Mouse (Mus musculus): ENCODE results near the gene Rhobtb1.

Rhobtb1 gene

DNA sequence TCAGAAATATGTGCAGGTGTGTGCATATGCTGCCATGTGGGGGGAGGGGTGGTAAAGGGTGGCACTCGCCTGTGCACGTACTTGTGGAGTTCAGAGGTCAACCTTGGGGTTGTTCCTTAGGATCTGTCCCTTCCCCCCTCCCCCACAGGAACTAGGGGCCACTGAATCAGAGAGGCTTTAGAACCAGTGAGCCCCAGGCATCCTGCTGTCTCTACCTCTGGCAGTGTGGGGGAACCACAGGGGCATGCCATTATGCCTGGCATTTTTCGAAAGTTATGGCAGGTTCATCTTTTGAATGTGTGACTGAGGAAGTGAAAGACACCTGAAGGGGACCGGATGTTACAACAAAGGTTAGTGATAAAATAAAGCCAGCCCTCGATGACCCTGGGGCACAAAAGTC, 59.4 kb downstream of the Rhobtb1 start:
- DNase-seq (ENCODE audit: low spot score), result no peak

DNA sequence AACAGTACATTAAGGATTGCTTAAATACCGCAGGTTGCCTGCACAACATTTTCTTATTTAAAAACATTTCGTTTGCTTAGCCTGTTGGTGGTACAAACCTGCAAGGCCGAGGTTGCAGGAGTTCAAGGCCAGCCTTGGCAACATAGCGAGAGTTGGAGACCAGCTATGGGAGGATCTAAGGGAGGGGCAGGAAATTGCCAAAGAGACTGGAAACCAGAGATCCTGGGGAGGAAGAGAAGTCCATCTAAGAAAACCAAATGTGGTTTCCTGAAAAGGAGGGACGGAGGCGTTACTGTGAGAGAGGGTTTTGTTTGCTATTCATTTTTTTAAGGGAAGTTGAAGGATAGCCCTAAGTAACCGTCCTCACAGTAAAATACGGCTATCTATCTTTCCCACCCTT, 60.3 kb downstream of the Rhobtb1 start:
- no peak for DNase-seq (ENCODE audit: low spot score)

DNA sequence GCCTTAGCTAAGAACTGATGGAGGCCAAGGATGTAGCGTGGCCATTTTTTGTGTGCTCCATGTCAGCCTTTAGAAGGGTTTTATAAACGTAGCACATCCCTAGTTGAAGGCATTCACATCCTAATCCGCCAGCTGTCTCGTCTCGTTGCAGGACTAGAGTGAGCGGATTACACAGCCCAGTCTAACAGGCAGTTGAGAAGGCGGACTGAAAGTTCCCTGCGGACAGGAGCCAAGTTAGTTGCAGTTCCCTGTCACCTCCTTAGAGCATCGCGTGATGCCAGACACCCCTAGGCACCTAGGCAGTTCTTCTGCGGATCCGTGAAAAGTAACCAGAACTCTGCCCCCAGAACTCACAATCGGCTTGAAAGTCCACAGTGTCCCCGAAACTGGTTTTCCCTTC, 60.7 kb downstream of the Rhobtb1 start:
- DNase-seq (ENCODE audit: low spot score), result peak; percentile 25

DNA sequence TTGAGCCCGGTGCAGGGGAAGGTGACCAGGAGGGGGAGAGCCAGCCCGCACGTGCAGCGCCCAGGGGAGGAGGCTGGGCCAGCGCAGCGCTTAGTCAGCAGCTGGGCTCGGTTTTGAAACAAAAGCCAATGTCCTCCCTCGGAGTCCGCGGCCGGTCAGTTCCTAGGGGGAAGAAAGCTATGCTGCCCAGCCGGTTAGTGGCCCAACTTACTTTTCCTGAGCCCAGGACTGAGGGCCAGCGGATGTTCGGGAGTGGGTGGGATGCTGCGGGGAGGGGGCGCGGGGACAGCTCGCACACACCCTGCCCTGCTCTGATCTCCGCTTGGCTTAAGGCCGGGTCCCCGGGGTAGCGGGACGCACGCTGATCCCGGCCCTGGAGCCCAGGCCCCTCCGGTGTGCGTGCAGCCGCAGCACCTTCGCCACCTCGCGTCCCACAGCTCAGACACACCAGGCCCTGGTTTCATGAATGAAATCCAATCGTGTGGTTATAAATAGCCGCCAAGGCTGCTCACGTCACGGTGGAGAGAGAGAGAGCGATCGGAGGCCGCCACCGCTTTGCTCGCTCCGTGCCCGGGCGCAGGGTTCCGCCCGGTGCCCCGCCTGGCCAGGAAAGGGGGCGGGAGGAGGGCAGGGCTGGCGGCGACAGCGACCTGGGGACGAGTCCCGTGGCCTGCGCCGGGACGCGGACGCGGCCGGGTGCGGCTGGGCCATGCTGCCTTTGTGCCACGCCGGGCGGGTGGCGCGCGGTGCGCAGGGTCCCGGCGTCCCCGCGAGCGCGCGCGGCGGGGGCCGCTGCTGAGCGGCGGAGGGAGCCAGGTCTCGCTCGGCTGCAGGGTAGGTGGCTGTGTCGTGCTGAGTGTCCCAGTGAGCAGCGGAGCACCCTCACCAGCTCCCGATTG, 61.6 kb downstream of the Rhobtb1 start, which contains the start of gene A930033H14Rik:
TSS of gene A930033H14Rik (minus strand) at position 557 of the 899 bp plus-strand sequence.
- DNase-seq (ENCODE audit: low spot score), result peak; percentile 75

DNA sequence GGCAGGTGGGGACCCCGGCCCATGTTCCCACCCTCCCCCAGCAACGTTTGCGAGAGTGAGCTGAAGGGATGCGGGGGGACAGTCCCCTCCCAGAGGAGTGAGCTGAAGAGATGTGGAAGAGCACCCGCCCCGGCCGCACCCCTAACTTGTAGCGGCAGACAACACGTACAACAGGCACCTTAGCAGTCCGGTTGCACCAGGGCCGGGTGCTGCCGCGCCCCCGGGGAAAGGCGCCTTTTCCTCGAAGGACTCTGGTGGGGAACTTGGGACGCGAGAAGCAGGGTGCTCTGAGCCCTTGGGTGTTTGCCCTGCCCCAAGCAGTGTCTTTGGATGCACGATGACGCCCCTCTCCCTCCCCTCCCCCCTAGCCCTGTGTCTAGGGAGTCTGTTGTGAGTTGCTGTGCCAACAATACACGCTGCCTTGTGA, 62.2 kb downstream of the Rhobtb1 start:
- DNase-seq (ENCODE audit: low spot score), result no peak

DNA sequence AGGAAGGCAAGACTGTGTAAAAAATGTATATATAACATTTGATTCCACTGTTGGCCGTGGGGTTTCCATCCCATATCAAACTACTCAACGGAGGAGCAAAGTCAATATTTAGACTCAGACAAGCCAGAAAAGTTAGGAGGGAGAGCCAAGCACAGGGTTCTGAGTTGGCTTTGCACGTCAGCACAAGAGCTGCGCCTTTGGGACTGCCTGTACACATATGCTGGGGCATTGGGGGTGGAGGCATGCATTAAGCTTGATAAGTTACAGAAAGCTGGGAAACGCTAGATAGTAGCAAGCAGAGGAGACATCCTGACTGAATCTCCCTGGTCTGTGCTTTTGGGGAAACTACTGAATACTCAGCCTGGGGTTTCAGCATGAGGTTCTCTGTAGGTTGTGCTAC, 62.8 kb downstream of the Rhobtb1 start:
- DNase-seq (ENCODE audit: low spot score), result no peak

DNA sequence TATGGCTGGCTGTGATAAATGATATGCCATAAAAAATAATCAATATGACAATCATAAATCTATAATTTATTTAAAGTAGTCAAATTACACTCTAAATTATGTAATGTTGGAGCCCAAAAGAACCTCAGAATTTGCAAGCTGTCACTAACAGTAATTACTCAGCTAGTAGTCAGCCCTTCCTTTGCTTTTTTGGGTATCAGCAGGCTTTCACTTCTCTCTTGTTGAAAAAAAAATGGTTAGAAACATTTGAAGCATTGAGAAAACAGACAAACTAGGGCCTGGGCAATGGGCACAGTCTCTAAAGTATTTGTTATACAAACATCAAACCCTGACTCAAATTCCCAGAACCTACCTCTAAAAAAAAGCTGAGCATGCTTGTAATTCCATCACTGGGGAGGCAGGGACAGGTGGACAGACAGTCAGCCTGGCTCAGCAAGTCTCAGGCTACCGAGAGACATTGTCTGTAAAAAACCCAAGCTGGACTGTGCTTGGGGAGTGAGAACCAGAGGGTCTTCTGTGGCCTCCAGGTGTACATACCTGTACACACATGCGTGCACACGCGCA, 66.0 kb downstream of the Rhobtb1 start:
- DNase-seq (ENCODE audit: low spot score), result no peak

DNA sequence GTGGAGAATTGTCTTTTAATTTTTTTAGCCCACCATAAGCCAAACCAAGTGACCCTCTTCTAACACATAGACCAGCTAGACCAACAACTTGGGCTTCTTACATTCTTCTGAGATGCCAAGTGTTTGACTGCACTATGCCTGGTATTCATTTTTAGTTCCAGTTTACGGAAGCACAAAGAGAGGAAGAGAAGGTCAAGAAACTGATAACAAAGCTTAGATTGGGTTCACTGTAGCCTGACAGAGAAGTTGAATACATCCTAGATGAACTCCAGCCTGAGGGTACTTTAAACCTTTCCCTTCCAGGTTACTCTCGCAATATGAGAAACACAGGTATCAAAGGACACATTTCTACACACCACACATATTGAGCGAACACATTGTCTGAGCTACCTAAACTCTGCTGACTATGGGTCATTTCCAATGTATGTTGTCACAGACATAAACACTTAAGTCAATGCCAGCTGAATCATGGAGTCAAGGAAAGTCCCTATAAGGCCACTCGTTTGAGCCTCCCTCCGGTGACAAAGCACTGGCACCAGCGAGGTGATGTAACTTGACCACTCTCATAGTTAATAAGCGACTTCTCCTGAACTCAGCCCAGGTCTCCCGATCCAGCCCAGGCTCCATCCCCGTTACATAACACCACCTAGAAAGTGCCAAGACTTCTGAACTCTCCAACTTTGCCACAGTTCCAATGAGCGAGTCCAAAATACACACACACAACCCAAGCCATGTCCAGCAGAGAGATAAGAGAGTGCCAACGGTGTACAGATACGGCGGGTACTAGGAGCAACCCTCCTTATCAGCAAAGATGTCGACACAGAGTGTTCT, 67.4 kb downstream of the Rhobtb1 start:
- DNase-seq (ENCODE audit: low spot score), result no peak

DNA sequence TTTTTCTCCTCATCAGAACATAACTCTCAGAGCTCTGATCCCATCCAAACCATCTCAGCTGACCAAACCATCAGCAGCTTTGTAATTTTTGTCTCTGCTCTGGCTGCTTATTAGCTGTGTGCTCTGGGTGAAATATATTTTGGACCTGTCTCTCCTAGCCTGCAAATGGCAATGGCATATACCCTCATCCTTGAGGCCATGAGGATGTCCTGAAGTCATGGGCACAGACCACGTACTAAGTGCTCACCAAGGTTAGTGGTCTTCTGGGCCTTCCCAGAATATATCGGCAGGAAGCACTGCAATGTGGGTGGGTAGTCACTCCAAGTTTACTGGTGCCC, 68.0 kb downstream of the Rhobtb1 start:
- DNase-seq (ENCODE audit: low spot score), result no peak

DNA sequence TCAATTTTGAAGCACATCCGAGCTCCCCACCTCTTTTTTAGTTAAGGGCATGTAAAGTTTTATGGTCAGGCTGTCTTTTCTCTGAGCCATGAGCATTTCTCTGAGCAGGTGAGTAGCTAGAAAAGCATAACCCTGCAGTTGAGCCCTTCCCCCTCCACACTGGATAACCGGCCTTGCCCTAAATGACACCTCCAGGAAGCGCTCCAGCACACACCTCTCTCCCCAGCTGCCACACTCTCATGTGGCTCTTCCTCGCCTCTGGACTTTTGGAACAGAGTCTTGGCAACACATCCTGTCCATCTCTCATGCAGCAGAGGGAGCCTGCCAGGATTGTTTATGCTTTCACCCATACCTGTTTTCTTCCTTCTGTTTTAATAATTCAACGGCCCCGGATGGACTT, 69.1 kb downstream of the Rhobtb1 start:
- no peak for DNase-seq (ENCODE audit: low spot score)

DNA sequence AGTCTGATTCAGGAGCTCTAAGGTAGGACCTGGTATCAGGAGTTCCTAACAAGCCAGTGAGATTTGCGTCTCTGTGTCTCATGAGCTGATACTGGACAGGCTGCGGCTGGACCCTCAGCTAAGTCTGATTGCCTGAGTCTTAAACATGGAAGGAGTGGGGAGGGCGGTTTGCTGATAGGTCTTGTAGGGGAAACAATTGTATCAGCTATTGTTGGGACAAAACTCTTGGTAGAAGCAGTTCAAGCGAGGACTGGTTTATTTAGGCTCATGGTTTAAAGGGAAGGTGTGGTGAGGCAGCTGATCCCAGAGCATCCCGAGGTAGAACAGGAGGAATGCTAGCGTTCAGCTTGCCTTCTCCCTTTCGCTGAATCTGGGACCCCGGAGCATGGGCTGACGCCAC, 69.9 kb downstream of the Rhobtb1 start:
- DNase-seq (ENCODE audit: low spot score), result no peak

DNA sequence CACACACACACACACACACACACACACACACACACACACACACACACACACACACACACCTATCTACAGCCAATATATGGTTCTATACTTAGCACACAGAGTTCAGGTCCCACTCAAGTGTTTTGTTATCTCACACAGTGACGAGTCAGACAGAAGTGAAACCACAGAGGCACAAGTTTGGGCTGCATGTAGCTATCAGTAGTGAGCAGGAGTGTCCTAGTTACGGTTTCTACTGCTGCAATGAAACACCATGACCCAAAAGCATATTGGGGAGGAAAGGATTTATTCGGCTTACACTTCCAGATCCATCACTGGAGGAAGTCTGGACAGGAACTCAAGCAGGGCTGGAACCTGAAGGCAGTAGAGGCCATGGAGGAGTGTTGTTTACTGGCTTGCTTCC, 70.7 kb downstream of the Rhobtb1 start:
- no peak for DNase-seq (ENCODE audit: low spot score)

DNA sequence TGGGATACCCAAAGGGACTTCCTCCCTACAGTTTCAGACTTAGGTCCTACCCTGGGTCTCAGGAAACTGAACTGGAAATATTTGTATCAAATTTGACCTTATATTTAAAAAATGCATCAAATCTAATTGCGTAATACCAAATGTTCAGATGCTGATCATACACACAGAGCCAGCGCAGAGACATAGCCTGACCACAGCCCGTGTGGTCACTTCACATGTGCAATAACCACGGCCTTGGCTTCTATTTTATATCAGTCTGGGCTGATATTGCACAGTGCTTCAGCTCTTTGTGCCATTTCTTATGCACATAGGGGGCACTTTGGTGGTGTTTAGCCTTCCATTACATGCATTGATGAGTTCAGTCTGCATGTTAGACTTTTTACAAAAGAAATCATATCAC, 72.0 kb downstream of the Rhobtb1 start:
- DNase-seq (ENCODE audit: low spot score), result no peak

DNA sequence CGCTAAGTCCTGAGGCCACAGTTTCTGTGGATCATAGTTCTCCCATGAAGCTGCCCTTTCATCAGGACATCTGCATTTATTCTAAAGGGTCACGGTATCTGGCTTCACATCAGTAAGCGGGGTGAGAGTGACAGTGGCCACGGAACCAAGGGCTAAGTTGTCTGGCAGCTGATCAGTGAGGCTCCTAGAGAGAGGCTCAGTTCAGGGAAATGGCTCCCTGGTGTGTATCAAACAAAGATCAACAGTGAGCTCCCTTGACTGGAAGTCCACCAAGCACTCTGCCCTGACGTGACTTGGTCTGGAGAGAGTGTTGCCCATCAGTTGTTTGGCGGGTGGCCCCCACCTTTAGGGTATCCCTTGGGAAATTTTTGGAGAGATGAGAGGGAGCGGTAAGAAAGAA, 73.0 kb downstream of the Rhobtb1 start:
- DNase-seq (ENCODE audit: low spot score), result no peak

DNA sequence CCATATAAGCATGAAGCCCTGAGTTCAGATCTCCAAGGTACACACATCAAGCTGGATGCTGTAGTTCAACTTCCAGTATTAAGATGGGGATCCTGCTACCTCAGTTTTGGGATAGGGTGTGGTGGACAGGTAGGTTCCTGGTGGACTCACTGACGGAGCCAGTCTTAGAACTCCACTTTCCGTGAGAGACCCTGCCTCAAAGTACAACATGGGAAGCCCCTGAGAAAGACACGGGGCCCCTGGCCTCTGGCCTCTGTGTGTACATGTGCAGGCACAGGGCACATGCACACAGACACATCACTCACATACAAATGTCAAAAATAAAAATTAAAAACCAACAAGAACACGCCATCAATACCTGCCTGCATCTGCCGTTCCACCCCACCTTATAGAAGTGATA, 74.2 kb downstream of the Rhobtb1 start:
- no peak for DNase-seq (ENCODE audit: low spot score)

DNA sequence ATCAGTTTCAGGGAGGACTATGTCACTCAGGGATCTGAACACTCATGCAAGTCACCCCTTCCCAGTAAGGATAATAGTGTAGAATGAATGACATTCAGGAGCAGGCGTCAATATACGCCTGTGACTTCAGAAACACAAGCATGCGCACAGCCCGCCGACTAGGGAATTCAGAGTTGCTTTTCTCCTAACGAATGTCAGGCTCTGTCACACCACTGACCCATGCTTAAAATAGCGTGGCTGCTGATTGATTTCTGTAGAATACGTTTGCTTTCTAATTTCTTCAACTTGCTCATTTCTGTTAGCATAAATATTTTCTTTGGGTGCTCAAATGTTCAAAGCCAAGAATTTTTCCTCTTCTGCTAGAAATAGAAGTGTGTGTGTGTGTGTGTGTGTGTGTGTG, 74.7 kb downstream of the Rhobtb1 start:
- no peak for DNase-seq (ENCODE audit: low spot score)

DNA sequence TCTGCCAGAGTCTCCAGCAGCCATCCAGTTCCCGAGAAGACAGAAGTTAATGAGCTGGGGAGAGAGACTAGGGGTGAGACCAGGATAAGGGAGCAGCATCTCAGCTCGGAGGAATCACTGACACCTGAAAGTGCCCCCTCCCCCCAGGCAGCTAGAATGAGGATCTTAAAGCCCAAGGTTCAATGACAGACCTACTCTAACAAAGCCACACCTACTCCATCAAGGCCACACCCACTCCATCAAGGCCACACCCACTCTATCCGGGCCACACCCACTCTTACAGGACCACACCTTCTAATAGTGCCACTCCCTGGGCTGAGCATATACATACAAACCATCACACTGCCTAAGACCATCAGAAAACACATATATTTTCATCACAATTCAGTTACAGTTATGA, 86.0 kb downstream of the Rhobtb1 start:
- no peak for DNase-seq (ENCODE audit: low spot score)

DNA sequence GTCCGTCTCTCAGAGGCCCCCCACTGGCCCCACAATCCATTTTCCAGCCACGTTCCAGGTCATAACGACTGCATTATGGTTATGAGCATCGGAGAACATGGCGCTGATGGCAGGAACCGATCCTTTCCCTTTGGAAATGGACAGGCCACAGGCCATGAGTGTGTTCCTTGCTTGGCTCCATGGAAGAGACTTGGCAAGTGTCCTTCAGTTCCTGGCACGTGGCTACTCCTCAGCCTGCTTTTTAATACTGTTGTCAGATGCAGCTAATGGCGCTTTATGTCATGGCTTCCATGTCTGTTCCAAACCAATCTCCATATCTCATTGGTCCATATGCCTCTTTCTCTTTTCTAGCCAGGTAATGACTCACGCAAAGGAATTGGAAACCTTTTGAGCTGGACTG, 86.5 kb downstream of the Rhobtb1 start:
- DNase-seq (ENCODE audit: low spot score), result no peak

DNA sequence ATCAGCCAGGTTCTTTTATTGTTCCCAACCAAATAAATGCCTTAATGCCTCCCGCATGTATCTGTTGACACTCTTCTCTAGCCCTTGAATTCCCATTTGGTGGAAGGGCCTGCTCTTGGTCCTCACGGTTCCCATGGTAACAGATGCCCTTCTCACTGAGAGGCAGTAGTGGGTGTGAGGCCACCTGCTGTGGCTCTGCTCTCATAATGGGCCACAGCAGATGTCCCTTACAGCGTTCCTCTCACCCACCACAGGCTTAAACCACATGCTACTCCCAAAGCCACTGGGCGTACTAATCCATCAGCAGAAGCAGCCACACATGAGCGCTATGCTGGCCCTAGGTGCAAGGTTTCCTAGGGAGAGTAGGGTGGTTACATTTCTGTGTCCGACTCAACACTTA, 87.1 kb downstream of the Rhobtb1 start:
- DNase-seq (ENCODE audit: low spot score), result no peak

DNA sequence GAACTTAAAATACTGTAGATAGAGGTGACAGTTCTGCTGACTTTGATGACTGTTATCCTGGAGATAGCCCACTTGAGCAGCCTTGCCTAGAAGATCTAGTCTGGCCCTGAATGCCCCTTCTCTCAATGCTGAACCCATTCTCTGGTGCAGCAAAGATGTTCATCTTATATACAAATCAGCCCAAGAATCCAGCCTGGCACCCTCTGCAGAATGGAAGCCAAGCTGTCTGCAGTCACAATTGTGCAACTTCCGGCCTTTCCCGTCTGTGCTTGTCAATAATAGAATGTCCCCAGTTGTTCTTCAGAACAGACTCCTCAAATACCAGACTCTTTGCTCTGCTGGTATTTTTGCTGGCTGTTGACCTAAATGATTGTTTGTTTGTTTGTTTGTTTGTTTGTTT, 89.3 kb downstream of the Rhobtb1 start:
- no peak for DNase-seq (ENCODE audit: low spot score)

DNA sequence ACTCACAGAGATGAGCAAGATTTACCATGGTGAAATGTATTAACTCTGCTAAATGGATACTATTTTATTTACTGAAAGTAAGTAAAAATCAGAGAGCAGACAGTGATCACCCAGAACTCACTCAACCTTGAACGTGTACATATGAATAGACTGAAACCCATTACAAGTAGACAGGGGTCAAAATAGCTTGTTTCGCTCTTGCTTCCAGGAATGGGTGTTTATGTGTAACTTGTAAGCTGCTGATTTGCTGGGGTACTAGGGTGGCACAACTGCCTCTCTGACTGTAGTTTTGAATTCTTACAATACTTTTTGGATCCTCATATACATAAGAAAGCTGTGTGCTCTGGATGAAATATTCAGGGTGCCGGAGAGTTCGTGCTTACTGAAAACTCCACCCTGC, 93.9 kb downstream of the Rhobtb1 start:
- DNase-seq (ENCODE audit: low spot score), result no peak

DNA sequence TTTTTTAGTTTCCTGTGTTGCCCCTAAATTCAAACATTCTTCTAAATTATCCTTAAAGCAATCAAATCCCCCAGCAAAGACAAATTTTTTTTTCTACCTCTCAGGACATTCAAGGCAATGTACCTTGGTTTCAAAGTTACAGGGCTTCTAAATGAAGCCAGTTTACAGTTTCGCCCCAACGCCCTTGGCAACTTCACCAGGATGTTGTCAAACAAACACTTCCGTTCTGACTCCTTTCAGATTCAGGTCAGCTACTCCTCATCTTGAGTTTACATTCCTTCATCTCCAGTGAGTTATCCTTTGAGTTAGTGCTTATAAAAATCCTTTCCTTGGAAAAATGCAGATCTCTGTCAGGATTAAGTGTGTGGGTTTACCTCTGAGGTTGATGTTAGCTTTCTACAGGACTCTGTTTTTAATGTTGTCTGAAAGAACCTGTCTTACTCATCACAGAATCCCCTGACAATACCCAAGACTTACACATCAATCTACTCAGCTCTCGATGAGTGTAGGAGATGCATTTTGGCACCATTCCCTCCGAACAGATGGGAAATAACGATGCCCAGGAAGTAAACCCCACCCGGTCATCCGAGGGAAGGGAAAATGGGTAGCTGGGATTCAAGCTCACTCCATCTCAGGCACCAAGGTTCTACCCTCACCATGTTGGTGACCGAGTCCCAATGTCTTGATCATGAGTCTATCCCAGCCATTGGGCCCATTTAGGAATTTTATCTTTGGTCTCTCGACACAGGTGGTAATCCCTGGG, 94.9 kb downstream of the Rhobtb1 start:
- no peak for DNase-seq (ENCODE audit: low spot score)
